Mouse (Mus musculus) B cell, adult (primary cell): ENCODE results near the gene Sgip1. TPM values are rescaled to one million over a fixed set of nuclear protein-coding genes. Genes with fewer than 3 reads are reported as not detected.

Experiments used
- total RNA-seq: library from RNA; stranded (reverse); gene quantifications from 4 replicates; pipeline ENCODE4 v1.2.4, GENCODE M21; 2023; ENCODE audit not compliant: inconsistent age

The Sgip1 gene
- 0.51 to 1.3 TPM (median 0.61 TPM) in 3 of 4 replicates, not detected in the other for total RNA-seq

GRCm38 (mm10) chr4:102741287-102741686, at the start of gene Sgip1:
Gene Sgip1, plus strand, starts transcription at chr4:102741297.

GRCm38 (mm10) chr4:102978440-102978839, 237.3 kb downstream of the Sgip1 start, which contains the start of gene Tctex1d1:
Gene Tctex1d1, plus strand, starts transcription at chr4:102978606.

Other genes starting within 250 kb of the Sgip1 start
- gene Tctex1d1, start 237.3 kb downstream of the Sgip1 start, total RNA-seq = not detected in 4 replicates